Mouse (Mus musculus): ENCODE measurements around the gene Grk3.

DNA sequence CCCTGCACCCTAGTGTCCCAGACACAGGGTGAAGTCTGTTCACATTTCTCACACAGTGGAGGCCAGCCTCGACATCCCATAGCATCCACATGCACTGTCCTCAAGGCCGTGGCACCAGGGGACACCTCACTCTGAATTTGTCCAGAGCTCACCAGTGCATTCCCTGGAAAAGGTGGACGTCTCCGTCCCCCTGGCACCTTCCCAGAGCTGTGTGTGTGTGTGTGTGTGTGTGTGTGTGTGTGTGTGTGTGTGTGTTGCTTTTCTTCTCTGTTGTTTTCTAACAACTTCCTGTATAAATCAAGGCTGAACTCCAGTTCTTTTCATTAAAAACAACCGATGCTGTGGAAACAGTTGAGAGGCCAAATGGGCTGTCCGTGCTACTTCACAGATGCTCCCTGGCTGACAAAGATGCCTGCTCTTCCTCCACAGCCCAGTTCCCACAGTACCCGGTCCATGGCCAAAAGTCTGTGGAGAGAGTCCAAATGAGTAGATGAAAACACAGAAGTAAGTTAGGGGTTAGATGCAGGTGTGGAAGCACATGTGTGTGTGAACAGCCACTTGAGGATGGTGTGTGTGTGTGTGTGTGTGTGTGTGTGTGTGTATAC, 35.1 kb upstream of the Grk3 start:
- TF ChIP-seq EP300 (IDR thresholded peaks at IDR 0.05; ENCODE audit: low read depth) (no peak), CTCF (IDR thresholded peaks at IDR 0.05; ENCODE audit: low read depth) (no peak)

All from liver, embryonic 14.5 days (tissue).